Mouse (Mus musculus) kidney, adult 11 months (tissue): ENCODE data around the gene Mgat4c.

Source experiments
- DNase-seq: peaks from one replicate; pipeline ENCODE4 v3.0.0; 2022

Mgat4c gene

GRCm38 (mm10) chr10:101681437-101681912, at the start of gene Mgat4c:
TSS of gene Mgat4c (plus strand) at chr10:101681487.
- no peak for DNase-seq

DNA sequence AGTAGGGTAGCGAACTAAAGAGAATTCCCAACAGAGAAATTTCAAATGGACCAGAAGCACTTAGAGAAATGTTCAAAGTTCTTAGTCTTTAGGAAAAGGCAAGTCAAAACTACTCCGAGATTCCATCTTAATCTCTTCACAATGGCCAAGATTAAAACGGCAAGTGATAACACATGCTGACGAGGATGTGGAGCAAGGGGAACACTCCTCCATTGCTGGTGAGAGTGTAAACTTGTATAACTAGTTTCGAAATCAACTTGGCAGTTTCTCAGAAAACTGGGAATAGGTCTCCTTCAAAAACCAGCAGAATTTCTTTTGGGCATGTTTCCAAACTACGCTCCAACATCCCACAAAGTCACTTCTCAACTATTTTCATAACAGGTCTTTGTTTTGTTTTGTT, 46.0 kb upstream of the Mgat4c start:
- no peak for DNase-seq

GRCm38 (mm10) chr10:101641048-101641447, 40.2 kb upstream of the Mgat4c start:
- DNase-seq: no peak

DNA sequence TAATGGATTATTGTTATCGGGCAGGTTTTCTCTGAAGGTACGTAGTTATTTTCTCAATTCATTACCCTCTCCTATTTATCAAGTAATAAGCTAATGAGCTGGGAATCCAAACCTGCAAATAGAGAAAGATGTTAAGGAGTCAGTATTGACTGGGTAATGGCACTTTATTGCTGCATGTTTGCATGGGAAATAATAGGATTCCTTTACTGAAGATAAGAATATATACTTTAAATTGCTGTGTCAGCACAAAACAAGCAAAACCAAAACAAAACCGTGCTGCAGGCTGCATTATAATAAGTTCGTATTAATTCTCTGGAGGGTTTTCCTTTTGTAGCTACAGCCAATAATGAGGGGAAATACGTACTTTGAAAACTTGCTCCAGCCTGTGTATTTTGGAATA, 627 bp downstream of the Mgat4c start:
- no peak for DNase-seq

DNA sequence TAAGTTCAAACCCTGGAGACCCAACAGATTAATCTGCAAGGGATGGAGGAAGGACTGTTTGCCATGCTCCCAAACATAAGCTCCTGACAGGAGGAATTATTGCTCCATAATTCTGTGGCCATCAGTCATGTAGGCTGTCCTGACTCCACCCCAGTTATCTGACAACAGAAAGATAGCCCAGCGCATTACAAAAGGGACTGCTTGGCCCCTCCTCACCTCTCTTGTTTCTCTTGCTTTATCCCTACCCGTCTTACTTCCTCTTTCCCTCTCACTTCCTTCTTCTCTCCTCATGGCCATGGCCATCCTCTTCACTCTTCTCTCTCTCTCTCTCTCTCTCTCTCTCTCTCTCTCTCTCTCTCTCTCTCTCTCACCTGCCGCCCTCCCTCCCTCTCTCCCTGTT, 80.5 kb downstream of the Mgat4c start:
- DNase-seq: no peak

DNA sequence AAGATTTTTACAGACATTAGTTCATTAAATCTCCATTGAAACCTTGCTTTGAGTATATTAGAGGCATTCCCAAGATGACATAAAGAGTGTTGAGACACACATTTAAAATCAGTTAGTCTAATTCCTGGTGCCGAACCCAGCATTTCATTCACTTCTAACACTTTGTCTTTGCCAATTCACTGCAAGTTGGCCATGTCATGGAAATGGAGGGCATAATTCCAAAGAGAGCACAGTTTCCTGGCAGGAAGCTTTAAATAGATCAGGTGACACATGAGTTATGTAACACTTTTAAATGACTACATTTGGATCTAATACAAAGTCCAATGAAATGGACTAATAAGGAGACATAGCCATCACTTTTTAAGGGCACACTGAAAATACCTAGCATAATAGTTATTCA, 89.4 kb downstream of the Mgat4c start:
- no peak for DNase-seq

- no peak for DNase-seq
These were observed 89.9 kb downstream of the Mgat4c start for GRCm38 (mm10) chr10:101771157-101771556.

DNA sequence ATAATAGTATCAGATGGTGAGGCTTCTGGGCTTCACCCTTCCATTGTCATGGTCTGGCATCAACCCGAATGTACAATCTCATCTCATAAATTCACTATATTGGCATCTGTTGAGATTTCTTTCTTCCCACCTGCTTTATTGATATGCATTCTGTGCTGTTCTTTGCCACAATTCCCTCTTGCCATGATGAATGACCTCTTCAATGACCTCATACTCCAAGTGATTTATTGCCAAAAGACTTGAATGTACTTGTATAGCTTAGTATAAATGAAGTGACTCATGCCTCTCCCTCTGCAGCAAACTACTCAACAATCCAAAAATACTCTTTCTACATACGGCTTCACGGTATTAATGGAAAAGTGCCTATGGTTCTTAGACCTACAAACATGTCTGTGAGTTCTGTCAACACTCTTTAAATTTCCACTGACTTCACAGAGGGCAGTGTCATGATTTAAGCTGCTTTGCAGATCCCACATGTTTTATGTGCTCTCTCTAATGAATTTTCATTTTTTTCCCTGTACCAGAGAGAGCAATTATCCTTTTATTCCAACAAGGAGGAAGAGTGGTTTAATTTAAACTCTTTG, 102.0 kb downstream of the Mgat4c start:
- DNase-seq: no peak

- DNase-seq: no peak
These were observed 114.2 kb downstream of the Mgat4c start for GRCm38 (mm10) chr10:101795507-101795906.

DNA sequence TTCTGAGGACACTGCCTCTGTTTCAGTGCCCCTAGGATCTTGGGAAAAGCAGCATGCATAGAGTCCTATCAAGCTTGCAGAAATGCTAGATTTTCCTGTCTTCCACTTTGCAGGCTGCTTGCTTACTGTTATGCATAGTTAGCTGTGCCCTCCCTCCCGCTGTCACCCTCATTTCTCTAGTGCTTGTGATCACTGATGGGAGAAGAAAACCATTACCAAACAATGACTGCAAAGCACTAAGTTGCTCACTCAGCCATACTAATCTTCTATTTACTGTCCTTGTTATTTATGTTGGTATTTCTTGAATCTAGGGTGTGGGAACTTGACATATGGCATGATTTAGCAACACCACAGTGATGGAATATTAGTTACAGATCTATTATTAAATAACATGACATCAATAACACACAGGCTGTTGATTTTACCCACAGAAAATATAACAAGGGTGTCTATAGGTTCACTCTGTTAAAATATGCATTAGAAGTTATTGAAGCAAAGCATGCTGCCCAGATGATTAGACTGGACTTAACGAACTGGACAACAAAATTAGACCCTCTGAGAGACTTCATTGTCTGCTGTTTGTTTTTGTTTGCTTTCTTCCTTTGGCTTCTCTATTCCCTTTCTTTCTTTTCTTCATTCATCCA, 117.7 kb downstream of the Mgat4c start:
- no peak for DNase-seq

GRCm38 (mm10) chr10:101808768-101809167, 127.5 kb downstream of the Mgat4c start:
- no peak for DNase-seq

DNA sequence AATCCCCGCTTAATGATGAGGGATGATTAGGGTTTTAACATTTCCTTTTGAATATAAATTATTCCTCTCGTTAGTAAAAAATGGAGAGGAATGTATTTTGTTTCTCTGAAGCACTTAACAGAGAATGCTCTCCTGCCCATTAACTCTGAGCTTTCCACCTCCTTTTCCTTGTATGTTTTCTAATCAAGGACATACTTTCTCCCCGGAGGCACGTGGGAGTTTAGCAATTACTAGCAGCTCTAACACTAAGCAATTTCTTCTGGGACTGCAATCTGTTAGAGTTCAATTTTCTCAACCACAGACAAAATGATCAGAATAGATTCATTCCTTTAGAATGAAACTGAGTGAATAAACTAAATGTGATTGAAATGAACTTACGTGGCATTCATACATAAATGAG, 135.6 kb downstream of the Mgat4c start:
- no peak for DNase-seq

DNA sequence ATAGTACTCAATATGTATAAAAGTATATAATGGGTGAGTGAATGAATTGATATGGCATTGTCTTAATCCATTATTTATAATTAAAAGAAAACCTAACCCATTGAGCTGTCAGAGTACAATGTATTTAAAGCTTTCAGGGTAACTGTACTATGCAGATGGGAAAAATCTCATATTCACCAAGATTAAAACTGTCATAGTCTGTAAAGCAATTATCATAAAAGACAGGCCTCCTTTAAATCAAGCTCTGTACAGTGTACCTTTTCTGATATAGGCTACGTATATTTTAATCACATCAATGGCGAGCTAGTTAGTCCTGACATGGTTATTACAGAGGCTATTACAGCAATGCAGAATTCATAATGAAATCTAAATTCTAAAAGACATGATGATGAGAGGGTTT, 146.7 kb downstream of the Mgat4c start:
- DNase-seq: no peak

GRCm38 (mm10) chr10:101856115-101856514, 174.8 kb downstream of the Mgat4c start:
- no peak for DNase-seq

DNA sequence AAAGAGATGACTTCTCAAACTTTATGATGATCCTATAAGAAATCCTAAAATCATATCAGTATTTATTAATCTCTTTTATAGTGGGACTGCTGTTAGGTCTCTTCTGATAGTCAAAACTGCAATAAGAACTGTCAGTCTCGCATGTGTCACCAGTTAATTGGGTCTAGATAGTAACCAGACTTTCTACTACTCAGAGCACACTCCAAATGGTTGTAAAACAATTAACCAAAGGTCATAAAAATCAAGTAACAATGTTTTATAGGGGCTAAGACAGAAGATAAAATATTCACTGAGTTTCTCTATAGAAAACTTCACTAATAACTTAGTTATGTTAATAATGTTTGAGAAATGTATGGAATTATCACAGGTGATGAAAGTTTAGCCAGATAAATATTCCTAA, 208.6 kb downstream of the Mgat4c start:
- DNase-seq: no peak

- DNase-seq: no peak
These were observed 236.1 kb downstream of the Mgat4c start for GRCm38 (mm10) chr10:101917328-101917814.

- DNase-seq: no peak
These were observed 316.3 kb downstream of the Mgat4c start for GRCm38 (mm10) chr10:101997612-101998011.

GRCm38 (mm10) chr10:102042513-102042912, 361.2 kb downstream of the Mgat4c start:
- DNase-seq: no peak

DNA sequence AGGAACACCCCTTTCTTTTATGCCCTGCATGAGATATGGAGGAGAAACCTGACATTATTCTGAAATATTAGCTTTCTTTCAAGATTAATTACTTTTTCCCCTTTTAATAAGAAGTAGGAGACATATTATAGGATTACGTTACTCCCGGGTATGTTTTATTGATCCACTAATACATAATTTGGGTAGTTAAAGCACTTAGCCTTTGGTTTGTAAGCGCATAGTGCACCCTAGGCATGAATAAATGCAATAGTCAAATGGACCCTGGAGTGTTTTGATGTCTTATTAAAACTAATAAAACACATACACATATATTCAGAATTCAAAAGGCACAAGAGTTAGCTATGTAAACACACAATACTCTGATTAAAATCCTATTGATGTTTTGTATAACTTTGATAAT, 374.9 kb downstream of the Mgat4c start:
- no peak for DNase-seq

- no peak for DNase-seq
These were observed 375.8 kb downstream of the Mgat4c start for GRCm38 (mm10) chr10:102056975-102057565.

DNA sequence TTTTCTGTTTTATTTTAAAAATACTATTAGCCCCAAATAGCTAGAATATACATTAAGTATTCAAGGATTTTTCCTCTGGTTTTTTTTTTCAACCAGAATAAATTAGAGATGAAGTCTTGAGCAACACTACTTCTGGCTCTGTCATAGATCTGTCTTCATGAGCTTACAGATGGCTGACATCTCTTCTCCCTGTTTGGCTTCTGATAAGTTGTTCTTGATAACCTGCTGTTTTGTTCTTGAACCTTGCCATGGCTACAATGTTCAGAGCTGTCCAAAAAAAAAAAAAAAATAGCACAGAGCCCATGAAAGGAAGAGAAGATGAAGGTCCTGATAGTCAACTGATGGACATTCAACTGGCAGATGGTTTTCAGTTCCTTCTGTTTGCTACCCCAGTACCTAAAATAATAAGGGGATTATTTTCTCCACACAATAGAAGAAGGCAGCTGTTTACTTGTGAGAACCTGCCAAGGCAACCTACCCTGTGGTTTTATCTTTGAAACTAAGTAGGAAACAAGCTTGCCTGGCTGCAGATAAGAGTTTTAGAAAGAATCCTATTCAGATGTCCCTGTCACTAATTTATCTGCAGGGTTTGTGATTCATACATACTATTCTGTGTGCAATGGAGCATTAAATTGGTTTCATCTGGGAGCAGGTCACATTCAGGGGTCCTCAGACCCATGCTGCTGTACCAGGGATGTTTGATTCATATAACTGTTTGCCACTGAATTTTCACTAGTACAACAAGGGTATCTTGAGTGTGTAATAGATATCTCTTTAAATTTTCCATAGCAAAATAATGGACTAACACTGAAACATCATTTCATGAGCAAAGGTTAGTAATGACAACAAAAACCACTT, 393.5 kb downstream of the Mgat4c start:
- no peak for DNase-seq

DNA sequence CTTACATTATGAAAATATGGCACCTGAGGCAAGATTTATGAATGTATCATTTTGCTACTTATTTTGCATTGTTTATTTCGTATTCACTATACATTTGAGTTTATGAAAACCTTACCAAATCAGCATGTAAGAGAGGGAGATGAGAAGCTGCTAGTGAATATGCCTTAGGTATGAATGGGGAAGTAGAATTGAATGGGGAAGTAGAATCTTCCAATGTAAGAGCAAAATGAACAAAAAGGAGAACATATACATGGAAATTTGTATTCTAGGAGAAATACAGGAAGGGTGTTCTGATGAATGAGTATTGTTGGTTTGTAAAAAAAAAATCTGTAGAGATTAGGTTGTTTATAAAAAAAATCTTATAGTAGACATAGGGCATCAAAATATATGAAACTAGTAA, 441.9 kb downstream of the Mgat4c start:
- DNase-seq: no peak

DNA sequence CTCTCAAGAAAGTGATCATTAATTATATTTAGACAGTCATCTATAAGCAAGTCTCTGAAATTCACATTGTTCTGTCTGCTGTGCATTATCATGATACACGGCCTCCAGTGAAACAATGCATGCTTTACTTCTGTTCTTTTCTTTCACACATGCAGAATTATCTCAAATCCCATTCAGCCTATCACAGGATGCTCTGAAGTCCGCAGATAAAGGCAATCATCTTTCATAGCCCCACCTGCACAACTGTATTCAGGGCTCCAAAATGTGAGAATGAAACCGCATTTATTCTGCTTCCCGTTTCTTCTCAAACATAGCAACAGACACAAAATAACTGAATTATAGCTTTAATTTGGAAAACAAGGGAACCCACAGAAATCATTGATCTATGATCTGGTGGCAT, 446.1 kb downstream of the Mgat4c start:
- no peak for DNase-seq
